12 mouse cellular contexts compared by ENCODE assay signal in the genomic region with DNA sequence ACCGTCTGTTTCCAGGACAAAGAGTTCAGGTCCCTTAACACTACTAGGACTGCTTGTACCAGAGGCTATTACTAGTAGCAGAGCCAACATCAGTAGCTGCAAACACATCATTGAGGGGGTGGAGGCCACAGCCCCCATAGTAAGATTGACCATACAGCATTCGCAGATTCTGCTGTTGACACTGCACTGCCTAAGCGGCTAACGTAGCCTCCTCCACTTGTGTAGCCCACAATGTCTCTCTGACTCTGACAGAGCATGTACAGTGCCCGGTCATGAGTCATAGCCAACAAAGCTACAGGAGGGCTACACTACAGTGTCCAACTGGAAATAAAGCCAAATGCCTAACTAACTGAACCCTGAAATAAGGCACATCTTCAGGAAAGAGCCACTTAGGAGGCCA.
"Had no signal": no experiment of that assay in that cellular context is flagged by ENCODE, and none has a peak within 500 bp of the region (broad histone marks: within the 10 kb centered on the region; RNA-seq: fewer than 3 reads in every experiment).

No protein-coding gene starts in this region.

- H3K27ac ChIP-seq: kidney, postnatal 0 days; limb, embryonic 10.5 days; liver, embryonic 12.5 days; midbrain, embryonic 13.5 days had no signal

- H3K27me3 ChIP-seq: liver, embryonic 12.5 days; midbrain, embryonic 13.5 days had no signal

- ATAC-seq: liver, embryonic 12.5 days; midbrain, embryonic 13.5 days had no signal

- H3K4me3 ChIP-seq: limb, embryonic 10.5 days; liver, embryonic 12.5 days; midbrain, embryonic 13.5 days had no signal

- DNase-seq: kidney, postnatal 36 days; layer of hippocampus, adult 9-11 months; layer of hippocampus, postnatal 36 days; lung, embryonic 14.5 days; lung, postnatal 14 days; right cerebral cortex, adult 18-20 months; right cerebral cortex, postnatal 25 days; thymus, postnatal 36 days had no signal

- H3K4me1 ChIP-seq: limb, embryonic 10.5 days; liver, embryonic 12.5 days; midbrain, embryonic 13.5 days had no signal
